Mouse (Mus musculus): ENCODE measurements at regions not wholly inside any gene's neighbourhood (a gene's known extent, or its start where the extent isn't known, plus 50 kb on each side); places are given as distances from the start of the nearest gene placed in this dataset.
"Not testable (repeated sequence)": the region's sequence is repeated elsewhere in the genome, so short reads cannot be mapped to it uniquely, and the experiment has no call there.

DNA sequence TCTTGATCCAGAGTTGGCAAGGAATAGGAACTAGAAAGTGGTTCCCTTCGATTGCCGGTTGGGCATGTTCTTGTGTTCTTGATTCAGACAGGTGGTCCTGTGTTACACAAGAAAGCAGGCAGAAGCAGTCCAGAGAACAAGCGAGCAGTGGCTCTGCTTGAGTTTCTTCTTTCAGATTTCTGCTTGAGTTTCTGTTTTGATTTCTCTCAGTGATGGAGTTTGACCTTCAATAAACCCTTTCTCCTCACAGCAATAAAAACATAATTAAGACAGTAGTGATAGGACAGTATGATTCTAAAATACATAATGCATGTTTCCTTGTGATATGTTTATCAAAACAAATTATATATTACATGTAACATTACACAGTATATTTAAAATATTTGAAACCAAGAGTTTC is 59.1 kb downstream of the Klf6 start:
- ATAC-seq (ENCODE audit: low TSS enrichment), result no peak

DNA sequence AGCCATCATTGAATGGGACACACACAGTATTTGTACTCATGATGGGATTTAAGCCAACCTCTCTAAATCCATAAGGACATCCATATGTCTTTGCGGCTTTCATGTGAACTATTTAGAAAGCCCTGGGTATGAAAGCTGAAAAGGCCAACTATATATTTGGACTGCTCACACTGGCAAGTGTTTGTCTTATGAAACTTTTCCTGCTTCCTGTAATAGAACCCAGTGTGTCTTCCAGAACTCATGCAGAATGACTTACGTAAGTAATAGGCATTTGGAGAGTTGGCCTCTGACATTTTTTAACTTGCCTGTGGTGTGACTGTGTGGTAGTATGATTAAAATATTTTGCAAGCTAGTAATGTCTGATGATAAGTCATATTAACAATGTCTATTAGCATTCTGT is 70.2 kb downstream of the Klf6 start:
- peak; percentile 59 for ATAC-seq (ENCODE audit: low TSS enrichment)

DNA sequence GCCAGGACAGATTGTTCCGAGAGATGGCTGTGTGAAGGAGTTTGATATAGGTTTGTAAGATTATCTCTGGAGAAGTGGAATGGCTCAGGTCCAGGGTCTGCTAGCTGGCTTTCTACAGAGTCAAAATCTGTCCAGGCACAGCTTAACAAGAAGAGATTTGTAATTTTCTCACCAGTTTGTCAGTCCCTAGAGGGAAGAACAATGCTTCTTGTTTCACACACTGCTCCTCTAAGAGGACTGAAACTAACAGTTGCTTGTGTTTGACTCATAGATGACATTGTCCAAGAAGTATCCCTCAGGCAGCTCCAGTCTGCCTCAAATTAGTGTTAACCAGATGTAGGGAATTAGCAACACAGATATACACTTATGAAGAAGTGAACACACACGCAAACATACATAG is 76.2 kb downstream of the Klf6 start:
- no peak for ATAC-seq (ENCODE audit: low TSS enrichment)

DNA sequence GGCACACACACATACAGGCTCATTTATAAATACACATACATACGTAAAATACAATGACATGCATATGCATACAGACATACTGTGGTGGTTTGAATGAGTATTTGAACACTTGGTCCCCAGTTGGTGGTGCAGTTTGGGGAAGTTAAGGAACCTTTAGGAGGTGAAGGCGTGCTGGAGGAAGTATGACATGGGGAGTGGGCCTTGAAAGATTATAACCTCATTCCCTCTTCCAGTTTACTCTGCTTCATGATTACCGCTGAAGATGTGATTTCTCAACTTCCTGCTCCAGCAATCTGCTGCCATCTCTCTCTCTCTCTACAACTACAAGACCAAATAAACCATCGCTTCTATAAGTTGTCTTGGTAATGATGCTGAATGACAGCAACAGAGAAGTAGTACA is 76.7 kb downstream of the Klf6 start:
- ATAC-seq (ENCODE audit: low TSS enrichment), result no peak

DNA sequence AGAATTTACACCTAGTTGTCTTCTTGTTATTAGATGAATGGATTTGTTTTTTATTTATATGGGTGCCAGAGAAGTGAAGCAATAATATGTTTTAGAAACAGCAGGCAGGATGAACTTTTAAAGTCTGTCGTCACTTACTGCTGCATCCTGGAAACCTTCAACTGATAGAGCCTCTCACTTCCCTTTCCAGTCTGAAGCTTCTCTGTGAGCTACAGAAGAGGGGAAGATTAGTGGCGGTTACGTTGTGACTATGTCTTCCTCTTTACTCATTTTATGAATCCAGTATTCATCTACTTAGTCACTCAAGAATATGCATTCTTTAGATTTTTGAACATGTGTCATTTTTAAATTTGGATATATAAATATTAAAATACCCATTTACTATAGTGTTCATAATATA is 78.1 kb downstream of the Klf6 start:
- ATAC-seq (ENCODE audit: low TSS enrichment), result no peak

DNA sequence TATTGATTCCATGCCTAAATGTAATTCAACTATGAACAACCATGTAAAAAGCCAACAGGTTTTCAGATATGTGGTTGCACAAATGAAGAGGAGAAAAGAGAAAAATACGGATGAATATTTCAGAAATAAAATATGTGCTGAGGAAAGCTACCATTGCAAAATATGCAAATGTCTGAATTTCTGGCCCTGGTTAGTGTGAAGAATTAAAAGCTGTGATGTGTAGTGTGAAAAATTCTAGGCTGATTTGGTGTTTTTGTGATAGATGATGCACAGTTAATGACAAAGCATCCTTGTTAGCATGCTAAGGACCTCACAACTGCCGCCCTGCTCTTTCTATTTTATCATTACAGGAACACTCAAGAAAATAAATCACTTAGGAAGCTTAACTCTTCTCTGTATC is 91.6 kb downstream of the Klf6 start:
- peak; percentile 59 for ATAC-seq (ENCODE audit: low TSS enrichment)

DNA sequence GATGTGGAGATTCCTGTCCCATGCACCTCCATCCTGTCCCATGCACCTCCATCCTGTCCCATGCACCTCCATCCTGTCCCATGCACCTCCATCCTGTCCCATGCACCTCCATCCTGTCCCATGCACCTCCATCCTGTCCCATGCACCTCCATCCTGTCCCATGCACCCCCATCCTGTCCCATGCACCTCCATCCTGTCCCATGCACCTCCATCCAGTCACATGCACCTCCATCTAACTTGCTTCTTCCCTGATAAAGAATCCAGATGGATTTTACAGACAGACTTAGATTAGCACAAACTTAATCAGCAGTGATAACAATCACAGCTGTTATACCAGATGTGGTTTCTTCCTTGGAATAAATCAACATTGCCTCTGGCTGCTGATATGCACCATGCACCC is 93.8 kb downstream of the Klf6 start:
- not testable (repeated sequence) for ATAC-seq (ENCODE audit: low TSS enrichment)

DNA sequence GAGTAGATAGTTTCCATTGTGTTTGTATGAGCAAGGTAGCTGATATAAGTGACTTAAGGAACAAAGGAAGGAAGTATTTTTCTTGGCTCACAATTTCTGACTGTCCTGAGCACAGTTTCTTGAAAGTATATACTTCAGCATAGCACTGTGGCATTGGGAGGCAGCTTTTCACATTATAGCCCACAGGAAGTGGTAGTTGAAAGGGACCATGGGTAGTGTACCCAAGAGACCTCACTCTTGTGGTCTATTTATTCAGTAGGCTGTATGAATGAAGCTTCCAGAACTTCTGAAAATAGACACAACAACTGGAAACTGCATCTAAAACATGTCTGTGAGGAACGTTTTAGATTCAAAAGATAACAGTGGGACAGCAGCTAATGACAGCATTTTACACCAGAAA is 94.9 kb downstream of the Klf6 start:
- ATAC-seq (ENCODE audit: low TSS enrichment), result no peak

DNA sequence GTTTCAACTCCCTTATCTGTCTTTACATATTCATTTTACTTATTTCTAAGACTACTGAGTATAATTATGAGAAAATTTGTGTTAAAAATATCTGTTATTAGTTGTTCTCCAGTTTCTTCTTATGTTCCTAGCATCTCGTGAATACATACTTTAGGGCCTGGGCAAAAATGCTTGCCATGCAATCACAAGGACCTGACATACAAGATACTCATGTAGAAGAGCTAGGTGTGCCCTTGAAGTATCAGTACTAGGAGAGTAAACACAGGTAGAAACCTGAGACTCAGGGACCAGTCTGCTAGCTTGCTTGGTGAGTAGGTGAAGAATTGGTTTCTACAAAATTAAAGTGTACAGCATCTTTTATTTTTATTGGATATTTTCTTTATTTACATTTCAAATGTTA is 101.7 kb downstream of the Klf6 start:
- ATAC-seq (ENCODE audit: low TSS enrichment), result no peak

DNA sequence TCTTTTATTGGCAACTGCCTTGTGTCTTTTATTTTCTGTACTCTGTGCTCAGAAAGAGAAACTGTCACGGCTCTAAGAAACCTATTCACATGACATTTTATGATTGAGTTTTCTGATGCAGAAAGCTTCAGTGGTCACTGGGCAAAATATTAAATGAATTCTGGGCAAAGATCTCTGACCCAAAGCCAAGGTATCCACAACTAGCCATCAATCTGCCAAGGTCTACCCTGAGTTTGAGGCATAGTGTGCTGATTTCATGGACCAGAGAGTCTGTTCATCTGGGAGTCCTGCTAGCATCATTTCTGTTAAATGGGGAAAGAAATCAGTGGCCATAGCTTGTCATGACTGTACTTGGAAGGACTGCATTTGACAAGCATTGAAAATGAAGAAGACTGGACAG is 103.3 kb downstream of the Klf6 start:
- ATAC-seq (ENCODE audit: low TSS enrichment), result no peak

DNA sequence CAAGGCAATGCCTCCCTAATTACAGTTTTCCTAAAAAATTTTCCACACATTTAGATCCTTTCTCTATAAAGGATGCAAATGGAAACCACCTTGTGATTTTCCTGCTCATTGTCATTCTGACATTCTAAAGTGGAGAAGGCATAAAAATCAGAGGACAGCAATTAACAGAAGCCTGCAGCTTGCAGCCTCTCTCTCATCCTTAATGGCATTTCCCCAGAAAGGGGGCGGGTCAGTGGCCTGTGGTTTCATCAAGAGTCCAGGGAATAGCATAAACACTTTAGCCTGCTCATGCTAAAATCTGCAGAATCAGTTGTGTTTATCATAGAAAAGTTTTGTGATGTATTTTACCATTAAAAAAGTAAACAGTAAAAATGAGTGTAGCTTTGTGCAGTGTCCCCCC is 117.3 kb downstream of the Klf6 start:
- no peak for ATAC-seq (ENCODE audit: low TSS enrichment)

DNA sequence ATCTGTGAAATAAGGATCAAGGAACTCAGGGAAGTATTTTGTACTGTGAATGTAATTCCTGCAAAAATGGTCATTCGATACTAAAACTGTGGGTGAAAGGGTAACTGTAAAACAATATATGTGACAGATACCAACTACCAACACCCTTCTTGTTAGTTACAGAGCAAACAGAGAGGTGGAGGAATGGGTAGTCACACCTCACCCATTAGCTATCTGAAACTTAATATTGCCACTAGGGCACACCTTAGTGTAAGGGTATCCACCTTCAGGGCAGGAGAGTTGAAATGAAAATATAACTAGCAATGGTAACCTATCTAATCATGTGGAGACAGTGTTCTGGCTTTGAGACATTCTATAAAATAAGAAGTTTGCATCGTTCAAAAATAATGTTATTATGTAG is 126.2 kb downstream of the Klf6 start:
- no peak for ATAC-seq (ENCODE audit: low TSS enrichment)

DNA sequence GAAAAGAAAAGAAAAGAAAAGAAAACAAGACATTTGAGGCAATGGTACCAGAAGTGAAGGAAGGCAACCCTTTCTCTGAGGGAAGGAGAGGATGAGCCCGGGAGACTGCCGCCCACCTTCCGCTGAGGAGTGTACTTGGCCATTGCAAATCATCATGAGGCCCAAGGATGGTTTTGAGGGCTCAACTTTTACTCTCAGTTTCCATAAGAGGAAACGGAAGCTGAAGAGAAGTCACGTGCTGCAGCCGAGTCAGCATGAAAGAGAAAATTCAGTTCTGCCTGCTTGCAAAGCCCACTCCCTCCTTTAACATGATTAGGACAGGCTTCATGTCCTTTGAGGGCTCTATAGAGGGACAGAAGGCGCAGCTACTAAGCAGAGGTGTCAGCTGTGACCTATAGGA is 127.1 kb downstream of the Klf6 start:
- no peak for ATAC-seq (ENCODE audit: low TSS enrichment)

DNA sequence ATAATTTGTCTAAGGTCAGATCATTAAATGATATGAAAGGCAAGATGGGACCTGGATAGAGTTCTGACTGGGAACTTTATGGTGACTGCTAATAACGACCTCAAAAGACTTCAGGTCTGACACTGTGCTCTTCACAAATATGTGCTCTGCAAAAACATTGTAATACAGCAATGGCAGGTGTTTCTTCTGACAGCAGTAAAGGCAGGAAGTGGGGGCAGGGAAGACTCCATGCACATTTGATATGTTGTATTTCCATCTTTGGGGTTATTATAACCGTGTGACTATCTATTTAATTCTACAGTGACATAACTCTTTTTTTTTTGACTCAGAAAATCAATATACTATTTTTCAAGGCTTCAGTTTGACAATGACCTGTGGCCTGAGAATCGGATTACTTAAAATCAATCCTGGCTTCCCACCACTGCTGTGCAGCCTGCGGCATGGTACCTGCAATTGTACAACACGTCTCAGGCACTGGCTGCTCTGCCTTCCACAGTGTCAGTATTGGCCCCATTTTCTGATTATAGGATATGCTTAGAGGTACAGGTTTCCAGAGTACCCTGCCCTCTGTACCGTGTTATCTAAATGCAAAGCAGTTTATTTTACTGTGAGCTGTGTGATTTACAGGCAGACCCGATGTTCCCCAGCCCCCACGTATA is 139.4 kb downstream of the Klf6 start:
- ATAC-seq (ENCODE audit: low TSS enrichment), result no peak

DNA sequence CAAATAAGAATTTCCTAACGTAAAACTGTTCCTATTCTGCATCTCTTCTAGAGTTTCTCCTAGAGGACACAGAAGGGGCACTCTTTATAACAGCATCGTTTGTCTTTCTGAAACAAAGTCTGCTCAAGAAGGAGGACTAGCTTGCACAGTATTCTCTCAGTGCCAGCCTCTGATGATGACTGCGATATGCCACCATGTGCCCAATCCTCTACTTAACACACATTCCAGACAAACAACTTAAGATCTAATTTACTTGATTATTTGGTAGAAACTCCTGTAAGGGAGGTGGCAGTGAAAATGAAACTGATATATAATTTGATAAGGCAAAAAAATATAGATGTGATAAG is 139.9 kb downstream of the Klf6 start:
- ATAC-seq (ENCODE audit: low TSS enrichment), result no peak

DNA sequence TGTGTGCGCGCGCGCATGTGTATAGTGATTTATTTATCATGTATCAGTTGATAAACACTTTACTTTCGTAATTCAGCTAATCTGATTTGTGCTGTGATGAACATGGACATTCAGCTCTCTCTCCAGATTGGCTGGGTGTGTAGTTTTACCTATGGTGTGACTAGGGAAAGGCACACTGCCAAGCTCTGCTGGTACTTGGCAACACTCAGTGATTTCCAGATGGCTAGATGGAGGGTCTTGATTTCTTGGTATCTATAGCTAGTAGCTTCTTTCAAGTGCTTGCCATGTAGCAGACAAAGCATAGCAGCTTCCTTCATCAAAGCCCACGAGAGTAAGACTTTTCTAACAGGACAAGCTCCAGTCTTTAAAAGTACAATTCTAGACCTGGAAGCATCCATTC is 144.6 kb downstream of the Klf6 start:
- ATAC-seq (ENCODE audit: low TSS enrichment), result no peak

DNA sequence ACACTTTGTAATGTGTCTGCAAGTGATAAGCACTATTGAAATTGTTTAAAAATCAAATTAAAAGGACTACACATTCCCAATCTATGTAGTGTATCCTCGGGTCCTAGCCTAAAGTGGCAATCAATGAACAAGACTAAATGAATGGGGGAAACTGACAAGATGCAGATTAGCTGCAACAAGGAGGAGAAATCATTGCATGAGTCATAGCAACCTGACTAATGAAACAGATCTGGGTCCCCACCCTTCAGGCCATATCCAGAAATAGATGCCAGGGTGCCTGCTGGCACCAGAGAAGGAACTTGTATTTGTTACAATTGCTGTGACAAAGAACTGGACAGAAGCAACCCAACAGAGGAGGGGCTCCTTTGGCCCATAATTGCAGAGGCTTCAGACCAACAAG is 148.4 kb downstream of the Klf6 start:
- ATAC-seq (ENCODE audit: low TSS enrichment), result no peak

DNA sequence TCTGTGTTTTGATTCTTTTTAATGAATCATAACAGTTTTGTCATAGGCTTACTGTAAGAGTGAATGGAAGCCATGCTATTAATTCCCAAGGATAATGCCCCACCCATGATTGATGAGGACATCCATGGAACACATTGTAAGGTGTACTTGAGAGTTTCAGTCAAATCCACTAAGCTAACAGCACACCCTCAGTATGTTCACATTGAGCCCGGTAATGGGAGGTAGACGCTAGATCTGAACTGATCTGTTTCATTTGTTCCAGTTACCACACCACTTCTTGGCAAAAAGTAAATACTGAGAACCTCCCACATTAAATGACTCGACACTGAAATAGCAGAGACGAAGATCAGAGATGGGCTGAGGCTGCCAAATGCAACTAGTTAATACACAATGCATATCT is 165.9 kb downstream of the Klf6 start:
- peak; percentile 41; the same call in 1 of the 2 replicates for ATAC-seq (ENCODE audit: low TSS enrichment)

DNA sequence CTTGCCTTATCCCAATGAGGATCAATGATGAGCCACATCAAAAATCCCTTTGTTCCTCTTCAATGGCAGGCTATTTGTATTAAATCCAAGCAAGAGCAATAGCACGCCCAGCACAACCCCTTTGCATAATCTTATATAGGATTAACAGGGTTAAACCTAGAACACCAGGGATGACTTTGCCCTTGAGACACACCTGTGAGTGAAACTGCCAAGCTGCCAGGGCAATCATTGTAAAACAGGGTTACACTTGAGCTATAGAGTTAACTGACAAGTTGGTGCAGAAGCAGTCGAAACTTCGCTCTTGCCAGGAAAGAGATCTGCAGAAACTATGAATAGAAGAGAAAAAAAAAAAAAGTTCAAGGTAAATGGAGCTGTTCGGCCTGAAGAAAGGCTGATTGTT is 167.6 kb downstream of the Klf6 start:
- ATAC-seq (ENCODE audit: low TSS enrichment), result no peak

DNA sequence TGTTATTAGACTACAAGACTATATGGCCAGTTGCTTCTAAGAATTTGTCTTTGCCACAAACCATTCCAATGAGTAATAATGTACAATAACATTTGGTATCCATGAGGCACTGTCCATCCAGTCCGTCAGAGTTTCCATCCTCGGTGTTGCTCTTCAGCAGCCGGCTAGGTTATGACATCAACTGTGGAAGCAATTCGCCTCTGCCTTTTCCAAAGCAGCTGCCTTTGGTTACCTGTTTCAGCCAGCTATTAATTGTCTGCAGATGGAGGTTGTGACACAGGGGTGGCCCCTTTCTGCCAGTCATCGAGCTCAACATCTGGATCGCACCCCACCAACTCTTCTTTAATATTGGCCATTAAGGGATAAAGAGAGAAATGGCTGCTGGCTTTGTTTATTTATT is 168.2 kb downstream of the Klf6 start:
- ATAC-seq (ENCODE audit: low TSS enrichment), result no peak

DNA sequence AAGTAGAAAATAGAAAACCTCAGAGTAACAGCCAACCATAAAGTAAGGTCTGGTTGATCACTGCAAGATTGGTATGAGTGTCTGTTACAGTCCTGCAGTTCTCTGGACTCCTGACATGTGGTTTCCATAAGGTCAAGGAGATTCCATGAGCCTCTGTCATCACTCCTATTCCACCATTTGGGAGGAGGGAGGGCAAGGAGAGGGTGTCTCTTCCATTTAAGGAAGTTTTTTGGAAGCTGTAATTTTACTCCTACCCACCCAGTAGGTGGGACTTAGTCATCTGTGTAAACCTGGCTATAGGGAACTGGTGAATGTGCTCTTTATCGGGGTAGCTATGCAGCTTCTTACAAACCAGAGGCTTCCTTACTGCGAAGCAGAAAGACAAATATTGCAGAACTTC is 168.8 kb downstream of the Klf6 start:
- peak; percentile 55 for ATAC-seq (ENCODE audit: low TSS enrichment)

DNA sequence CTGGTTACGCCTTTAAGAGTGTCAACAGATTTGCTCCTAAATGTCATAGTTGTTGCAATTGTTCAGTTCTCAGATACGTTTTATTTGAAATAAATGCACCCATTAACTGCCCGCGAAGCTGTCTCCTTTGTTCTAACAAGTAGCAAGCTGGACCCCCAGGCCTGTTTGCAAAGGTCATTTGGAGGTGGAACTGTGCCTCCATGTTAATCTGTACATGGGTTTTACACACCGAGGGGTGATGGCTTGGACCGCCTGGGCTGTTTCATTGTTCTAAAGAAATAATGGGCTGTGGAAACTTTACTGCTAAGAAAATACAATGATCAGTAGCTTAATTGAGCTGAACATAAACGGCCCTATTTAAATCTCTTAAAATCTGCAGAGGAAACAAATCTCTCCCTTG is 178.8 kb downstream of the Klf6 start:
- no peak for ATAC-seq (ENCODE audit: low TSS enrichment)

DNA sequence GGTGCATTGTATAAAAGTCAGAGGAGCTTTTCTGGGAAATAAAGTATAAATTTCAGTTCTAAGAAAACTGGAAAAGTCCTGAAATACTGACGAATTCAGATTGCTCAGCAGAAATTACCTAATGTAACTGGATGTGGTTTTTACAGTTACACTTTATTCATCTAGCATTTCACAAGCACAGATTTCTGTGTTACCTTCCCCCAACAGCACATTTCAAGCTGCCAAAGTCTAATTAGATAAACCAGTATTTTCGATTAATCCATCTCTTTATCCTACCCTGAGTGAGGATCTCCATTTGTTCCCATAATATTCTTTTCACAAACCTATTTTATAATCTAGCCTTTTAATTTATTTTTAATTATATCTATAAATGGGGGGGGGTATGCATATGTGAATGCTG is 179.4 kb downstream of the Klf6 start:
- no peak for ATAC-seq (ENCODE audit: low TSS enrichment)

DNA sequence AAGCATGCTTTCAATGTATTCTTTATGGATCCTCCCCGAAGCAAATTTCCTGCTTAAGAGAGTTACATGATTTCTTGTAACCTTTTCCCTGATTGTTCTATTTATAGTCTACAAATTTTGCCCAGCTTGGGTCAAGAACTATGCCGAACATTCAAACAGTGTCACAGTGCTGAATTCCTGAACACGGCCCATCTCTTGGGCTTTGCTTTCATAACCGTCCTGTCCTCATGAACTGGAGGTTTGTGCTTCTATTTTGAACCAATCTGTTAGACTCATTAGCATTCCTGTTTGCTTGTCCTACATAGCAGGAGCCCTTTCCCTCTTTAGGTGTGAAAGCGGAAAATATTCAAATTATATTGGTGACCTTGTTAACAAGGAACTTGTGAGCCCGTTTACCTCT is 181.2 kb downstream of the Klf6 start:
- no peak for ATAC-seq (ENCODE audit: low TSS enrichment)
